Mouse (Mus musculus): ENCODE measurements at regions not wholly inside any gene's neighbourhood (a gene's known extent, or its start where the extent isn't known, plus 50 kb on each side); places are given as distances from the start of the nearest gene placed in this dataset.

GRCm38 (mm10) chr2:171985813-171986572 is 57.3 kb downstream of the Cbln4 start:
- 0 out of 2 replicates have a peak, but pooled peaks cover 3% of the 10 kb centered on the region for H3K9me3 ChIP-seq (ENCODE audit: low read length)
- H3K36me3 ChIP-seq (ENCODE audit: insufficient read depth, low read length): no peaks in the 10 kb centered on the region
- TF ChIP-seq CTCF (conservative IDR thresholded peaks at IDR 0.05; ENCODE audit: low read length) (no peak), NANOG (IDR thresholded peaks at IDR 0.05; ENCODE audit: borderline replicate concordance, low read length) (no peak), POU5F1 (IDR thresholded peaks at IDR 0.05; ENCODE audit: borderline replicate concordance, low read length) (peak; percentile 77; the same call in 1 of the 2 replicates)
- no peak overlapping the region; the same call in 1 of the 2 replicates for H3K4me3 ChIP-seq (replicated peaks; ENCODE audit: low read length)
- H3K4me1 ChIP-seq (replicated peaks; ENCODE audit: low read depth, low read length): peaks cover 49% of the 10 kb centered on the region
- H3K27me3 ChIP-seq (ENCODE audit: insufficient read depth, low read length): 0 out of 2 replicates have a peak, but pooled peaks cover 2% of the 10 kb centered on the region

GRCm38 (mm10) chr2:171969311-171969905 is 73.9 kb downstream of the Cbln4 start:
- peaks cover 9% of the 10 kb centered on the region for H3K9me3 ChIP-seq (ENCODE audit: low read length)
- peaks cover 12% of the 10 kb centered on the region for H3K4me1 ChIP-seq (replicated peaks; ENCODE audit: low read depth, low read length)
- no peaks in the 10 kb centered on the region for H3K36me3 ChIP-seq (ENCODE audit: insufficient read depth, low read length)
- H3K4me3 ChIP-seq (replicated peaks; ENCODE audit: low read length): peak overlapping the region; percentile 57
- no peaks in the 10 kb centered on the region for H3K27me3 ChIP-seq (ENCODE audit: insufficient read depth, low read length)
- TF ChIP-seq NANOG (IDR thresholded peaks at IDR 0.05; ENCODE audit: borderline replicate concordance, low read length) (no peak), CTCF (conservative IDR thresholded peaks at IDR 0.05; ENCODE audit: low read length) (no peak), POU5F1 (IDR thresholded peaks at IDR 0.05; ENCODE audit: borderline replicate concordance, low read length) (no peak)

- Histone ChIP-seq H3K4me3 (replicated peaks; ENCODE audit: low read length) (no peak overlapping the region), H3K9me3 (ENCODE audit: low read length) (no peaks in the 10 kb centered on the region), H3K36me3 (ENCODE audit: insufficient read depth, low read length) (no peaks in the 10 kb centered on the region), H3K27me3 (ENCODE audit: insufficient read depth, low read length) (peaks cover 3% of the 10 kb centered on the region; the same call in 1 of the 2 replicates), H3K4me1 (replicated peaks; ENCODE audit: low read depth, low read length) (peaks cover 11% of the 10 kb centered on the region; the same call in 1 of the 2 replicates)
- TF ChIP-seq POU5F1 (IDR thresholded peaks at IDR 0.05; ENCODE audit: borderline replicate concordance, low read length) (no peak), NANOG (IDR thresholded peaks at IDR 0.05; ENCODE audit: borderline replicate concordance, low read length) (no peak)
Measured at GRCm38 (mm10) chr2:171946569-171947250, 96.6 kb downstream of the Cbln4 start.

- Histone ChIP-seq H3K4me3 (replicated peaks; ENCODE audit: low read length) (no peak overlapping the region), H3K9me3 (ENCODE audit: low read length) (no peaks in the 10 kb centered on the region), H3K4me1 (replicated peaks; ENCODE audit: low read depth, low read length) (peaks cover 8% of the 10 kb centered on the region; the same call in 1 of the 2 replicates), H3K27me3 (ENCODE audit: insufficient read depth, low read length) (peaks cover 3% of the 10 kb centered on the region; the same call in 1 of the 2 replicates), H3K36me3 (ENCODE audit: insufficient read depth, low read length) (no peaks in the 10 kb centered on the region)
- no peak for TF ChIP-seq CTCF (conservative IDR thresholded peaks at IDR 0.05; ENCODE audit: low read length)
- TF ChIP-seq NANOG (IDR thresholded peaks at IDR 0.05; ENCODE audit: borderline replicate concordance, low read length): no peak
- TF ChIP-seq POU5F1 (IDR thresholded peaks at IDR 0.05; ENCODE audit: borderline replicate concordance, low read length): no peak
Measured at GRCm38 (mm10) chr2:171942671-171943070, 100.6 kb downstream of the Cbln4 start.

- peaks cover 7% of the 10 kb centered on the region; the same call in 1 of the 2 replicates for H3K9me3 ChIP-seq (ENCODE audit: low read length)
- H3K4me3 ChIP-seq (replicated peaks; ENCODE audit: low read length): no peak overlapping the region
- TF ChIP-seq CTCF (conservative IDR thresholded peaks at IDR 0.05; ENCODE audit: low read length) (no peak), POU5F1 (IDR thresholded peaks at IDR 0.05; ENCODE audit: borderline replicate concordance, low read length) (no peak), NANOG (IDR thresholded peaks at IDR 0.05; ENCODE audit: borderline replicate concordance, low read length) (no peak)
- no peaks in the 10 kb centered on the region for H3K36me3 ChIP-seq (ENCODE audit: insufficient read depth, low read length)
- H3K4me1 ChIP-seq (replicated peaks; ENCODE audit: low read depth, low read length): no peaks in the 10 kb centered on the region
- no peaks in the 10 kb centered on the region; the same call in 1 of the 2 replicates for H3K27me3 ChIP-seq (ENCODE audit: insufficient read depth, low read length)
Measured at GRCm38 (mm10) chr2:171935646-171936325, 107.5 kb downstream of the Cbln4 start.

- TF ChIP-seq NANOG (IDR thresholded peaks at IDR 0.05; ENCODE audit: borderline replicate concordance, low read length) (no peak), POU5F1 (IDR thresholded peaks at IDR 0.05; ENCODE audit: borderline replicate concordance, low read length) (no peak), CTCF (conservative IDR thresholded peaks at IDR 0.05; ENCODE audit: low read length) (no peak)
- Histone ChIP-seq H3K27me3 (ENCODE audit: insufficient read depth, low read length) (no peaks in the 10 kb centered on the region), H3K9me3 (ENCODE audit: low read length) (peaks cover 25% of the 10 kb centered on the region), H3K4me1 (replicated peaks; ENCODE audit: low read depth, low read length) (no peaks in the 10 kb centered on the region), H3K36me3 (ENCODE audit: insufficient read depth, low read length) (no peaks in the 10 kb centered on the region), H3K4me3 (replicated peaks; ENCODE audit: low read length) (no peak overlapping the region)
Measured at GRCm38 (mm10) chr2:171920960-171921359, 122.3 kb downstream of the Cbln4 start.

GRCm38 (mm10) chr2:171887306-171887705 is 156.0 kb downstream of the Cbln4 start:
- H3K4me3 ChIP-seq (replicated peaks; ENCODE audit: low read length): no peak overlapping the region
- TF ChIP-seq POU5F1 (IDR thresholded peaks at IDR 0.05; ENCODE audit: borderline replicate concordance, low read length): no peak
- TF ChIP-seq NANOG (IDR thresholded peaks at IDR 0.05; ENCODE audit: borderline replicate concordance, low read length): no peak
- no peak for TF ChIP-seq CTCF (conservative IDR thresholded peaks at IDR 0.05; ENCODE audit: low read length)
- peaks cover 8% of the 10 kb centered on the region for H3K4me1 ChIP-seq (replicated peaks; ENCODE audit: low read depth, low read length)
- no peaks in the 10 kb centered on the region for H3K36me3 ChIP-seq (ENCODE audit: insufficient read depth, low read length)
- H3K9me3 ChIP-seq (ENCODE audit: low read length): peaks cover 16% of the 10 kb centered on the region
- no peaks in the 10 kb centered on the region for H3K27me3 ChIP-seq (ENCODE audit: insufficient read depth, low read length)
